Mouse (Mus musculus): ENCODE measurements at regions not wholly inside any gene's neighbourhood (a gene's known extent, or its start where the extent isn't known, plus 50 kb on each side); places are given as distances from the start of the nearest gene placed in this dataset.

DNA sequence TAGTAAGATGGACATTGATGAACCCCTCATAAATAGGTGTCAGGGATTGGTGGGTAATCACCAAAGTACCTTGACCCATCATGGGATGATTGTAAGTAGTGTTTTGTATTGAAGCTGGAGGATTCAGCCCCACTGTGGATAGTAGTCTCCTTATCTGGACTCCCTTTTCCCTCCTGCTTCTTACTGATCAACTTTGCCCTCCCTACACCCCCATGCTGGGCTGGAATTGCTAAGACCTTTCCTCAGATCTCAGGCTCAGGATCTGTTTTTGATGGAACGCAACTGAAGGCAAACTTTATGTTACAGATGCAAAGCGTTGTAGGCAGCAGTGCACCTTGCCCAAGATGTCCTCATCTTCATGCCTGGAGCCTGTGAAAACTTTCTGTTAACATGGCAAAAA is 73.7 kb upstream of the Pgrmc2 start:
- no peak for DNase-seq (ENCODE audit: low spot score in 2 of 2)

DNA sequence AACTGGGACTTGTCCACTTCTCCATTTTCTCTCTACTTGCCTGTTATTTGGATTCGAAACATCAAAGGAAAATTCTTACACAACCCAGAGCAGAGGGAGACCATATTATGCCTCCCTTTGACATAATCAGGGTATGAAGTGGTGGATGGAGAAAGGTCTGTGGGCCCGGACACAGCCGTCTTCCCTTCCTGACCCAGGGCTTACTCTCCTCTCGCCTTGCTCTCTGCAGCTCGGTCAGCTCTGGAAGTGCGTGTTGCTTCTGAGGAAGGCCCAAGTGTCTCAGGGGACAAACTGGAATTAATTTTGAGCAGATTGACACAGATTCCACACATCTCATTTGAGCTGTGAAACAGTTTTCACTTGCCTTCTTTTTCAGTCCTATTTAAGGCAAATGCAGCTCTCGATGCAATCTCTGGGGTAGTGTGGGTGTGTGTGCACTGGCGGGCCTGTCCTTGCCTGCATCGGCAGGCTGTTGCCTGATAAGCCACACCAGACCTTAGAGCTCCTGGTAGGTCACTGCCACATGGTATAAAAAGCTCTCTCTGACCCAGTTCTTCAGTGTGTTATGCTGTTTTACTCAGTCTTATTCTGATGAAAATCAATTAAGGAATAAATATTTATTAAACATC is 72.4 kb upstream of the Pgrmc2 start:
- peak in 1 of 2 experiments; percentile 32 for DNase-seq (ENCODE audit: low spot score in 2 of 2)

DNA sequence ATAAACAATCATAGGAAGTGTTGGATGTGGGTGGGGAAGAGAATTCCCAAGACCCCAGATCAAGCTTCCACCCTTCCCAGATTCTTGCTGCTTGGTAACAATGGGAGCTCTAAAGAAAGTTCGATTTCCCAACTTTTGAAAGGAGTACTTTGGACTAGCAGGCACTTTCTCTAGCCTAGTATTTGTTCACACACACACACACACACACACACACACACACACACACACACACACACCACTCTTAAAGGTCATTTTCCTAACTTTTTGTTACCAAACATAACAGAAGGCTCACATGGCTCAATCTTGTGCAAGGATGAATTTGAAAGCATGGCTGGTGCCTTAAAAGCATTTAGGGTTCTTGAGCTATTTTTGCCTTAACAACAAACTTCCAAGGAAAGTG is 71.6 kb upstream of the Pgrmc2 start:
- DNase-seq (ENCODE audit: low spot score in 2 of 2): no peak

DNA sequence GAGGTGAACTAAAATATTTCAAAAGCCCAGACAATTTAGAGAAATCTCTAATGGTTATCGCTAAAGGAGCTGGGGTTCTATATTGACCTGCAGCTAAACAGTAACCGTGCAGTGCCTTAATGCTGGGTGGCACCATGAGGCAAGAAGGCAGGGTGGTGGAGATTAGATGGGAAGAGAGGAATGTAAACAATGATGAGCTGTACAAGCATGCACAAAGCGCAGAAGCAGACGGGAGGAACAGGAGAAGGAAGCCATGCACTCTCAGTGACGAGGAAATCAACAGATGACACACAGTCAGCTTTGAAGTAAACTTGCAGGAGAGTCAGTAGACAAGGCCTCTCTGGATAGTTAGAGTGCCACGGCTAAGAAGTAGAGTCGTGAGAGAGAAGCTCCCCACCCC is 69.1 kb upstream of the Pgrmc2 start:
- no peak for DNase-seq (ENCODE audit: low spot score in 2 of 2)

DNA sequence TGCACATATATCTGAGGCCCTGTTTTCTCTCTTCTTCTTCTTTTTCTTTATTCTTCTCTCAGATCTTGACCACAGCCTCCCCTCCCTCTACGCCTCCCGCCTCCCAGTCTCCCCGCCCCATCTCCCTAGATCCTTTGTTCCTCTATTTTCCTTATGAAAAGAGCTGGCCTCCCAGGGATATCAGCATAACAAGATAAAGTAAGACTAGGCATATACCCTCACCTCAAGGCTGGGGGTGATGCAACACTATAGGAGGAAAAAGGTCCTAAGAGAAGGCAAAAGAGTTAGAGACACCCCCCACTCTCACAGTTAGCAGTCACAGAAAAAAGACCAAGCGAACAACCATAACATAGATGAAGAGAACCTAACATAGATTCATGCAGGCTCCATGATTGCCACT is 57.5 kb upstream of the Pgrmc2 start:
- DNase-seq (ENCODE audit: low spot score in 2 of 2): no peak

DNA sequence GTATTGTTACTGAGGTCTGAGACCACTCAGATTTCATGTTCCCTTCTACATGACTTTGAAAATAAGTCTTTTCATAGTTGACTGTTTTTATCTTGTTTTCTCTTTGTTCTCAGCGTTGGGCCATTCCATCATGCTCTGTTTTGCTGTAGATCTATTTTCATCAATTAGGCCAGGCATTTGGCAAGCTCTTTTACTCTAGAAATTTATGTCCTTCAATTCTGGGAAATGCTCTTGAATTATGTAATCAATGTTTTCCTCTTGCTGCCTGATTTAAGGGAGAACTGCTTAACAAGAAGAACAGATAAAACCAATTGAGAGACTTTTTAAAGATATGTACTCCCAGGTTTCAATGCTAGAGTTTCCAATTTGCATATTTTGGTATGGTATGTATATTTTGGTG is 55.1 kb upstream of the Pgrmc2 start:
- DNase-seq (ENCODE audit: low spot score in 2 of 2): no peak

DNA sequence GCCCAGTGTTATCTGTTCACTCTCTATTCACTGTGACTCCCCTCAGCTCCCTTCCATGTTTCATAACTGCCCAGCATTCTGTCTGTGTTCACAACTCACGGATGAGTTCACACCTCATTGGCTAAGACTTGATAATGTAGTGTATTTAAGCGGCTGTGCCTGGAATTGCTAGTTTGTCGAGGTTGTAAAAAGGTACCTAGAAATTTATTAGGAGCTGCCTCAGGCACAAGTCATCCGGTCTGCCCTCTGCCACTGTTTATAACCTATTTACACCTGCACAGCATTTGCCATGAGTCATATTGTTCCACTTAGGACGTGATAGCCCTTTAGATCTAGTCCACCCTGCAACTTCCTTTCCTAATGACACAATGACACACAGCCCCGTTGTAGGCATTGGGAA is 50.0 kb upstream of the Pgrmc2 start:
- DNase-seq (ENCODE audit: low spot score in 2 of 2): no peak

Measured in left cerebral cortex, adult 18-20 months (tissue).